Mouse (Mus musculus) splenic B cell, adult 2 months (primary cell): ENCODE measurements around the gene Pgls.

Source experiments
- DNase-seq: peaks from one replicate; pipeline ENCODE4 v3.0.0-alpha.2; 2011; ENCODE audit warnings: low read depth, low spot score
- H3K27me3 ChIP-seq: 2 replicates; pipeline ENCODE4 v1.6.1; 2012; ENCODE audit warnings: mild to moderate bottlenecking, low read length, moderate library complexity, mixed read lengths; ENCODE audit not compliant: control insufficient read depth, poor library complexity, insufficient read depth, severe bottlenecking
- H3K36me3 ChIP-seq: 2 replicates; pipeline ENCODE4 v1.6.1; 2012; ENCODE audit warnings: mild to moderate bottlenecking, low read length, moderate library complexity, mixed read lengths; ENCODE audit not compliant: control insufficient read depth, poor library complexity, insufficient read depth, severe bottlenecking

The Pgls gene

GRCm38 (mm10) chr8:71591471-71592373 lies at the start of gene Pgls:
Gene Pgls (plus strand): TSS chr8:71592176.
- H3K27me3 ChIP-seq = no peaks in the 10 kb centered on the region
- peak; percentile 97 for DNase-seq

GRCm38 (mm10) chr8:71542632-71543343 lies 49.2 kb upstream of the Pgls start, which contains the start of gene Mvb12a:
Gene Mvb12a (plus strand): TSS chr8:71542922.
- peaks cover 7% of the 10 kb centered on the region for H3K36me3 ChIP-seq
- H3K27me3 ChIP-seq = no peaks in the 10 kb centered on the region
- peak; percentile 99 for DNase-seq

More at GRCm38 (mm10) chr8:71591471-71592373, at the start of gene Pgls:
- no peaks in the 10 kb centered on the region for H3K36me3 ChIP-seq

- Histone ChIP-seq H3K36me3 (peaks cover 9% of the 10 kb centered on the region), H3K27me3 (no peaks in the 10 kb centered on the region)
- DNase-seq = no peak
These were observed 48.2 kb upstream of the Pgls start for GRCm38 (mm10) chr8:71543755-71544154.

GRCm38 (mm10) chr8:71545053-71545452 lies 46.9 kb upstream of the Pgls start:
- peaks cover 9% of the 10 kb centered on the region for H3K36me3 ChIP-seq
- H3K27me3 ChIP-seq = no peaks in the 10 kb centered on the region
- no peak for DNase-seq

- Histone ChIP-seq H3K27me3 (no peaks in the 10 kb centered on the region), H3K36me3 (peaks cover 9% of the 10 kb centered on the region)
- no peak for DNase-seq
These were observed 44.4 kb upstream of the Pgls start for GRCm38 (mm10) chr8:71547590-71547989.

- Histone ChIP-seq H3K36me3 (peaks cover 5% of the 10 kb centered on the region), H3K27me3 (no peaks in the 10 kb centered on the region)
- DNase-seq = no peak
These were observed 41.2 kb upstream of the Pgls start for GRCm38 (mm10) chr8:71550754-71551153.

- Histone ChIP-seq H3K27me3 (no peaks in the 10 kb centered on the region), H3K36me3 (peaks cover 1% of the 10 kb centered on the region)
- DNase-seq = no peak
These were observed 39.2 kb upstream of the Pgls start for GRCm38 (mm10) chr8:71552770-71553169.

- Histone ChIP-seq H3K27me3 (no peaks in the 10 kb centered on the region), H3K36me3 (no peaks in the 10 kb centered on the region)
- DNase-seq = no peak
These were observed 38.0 kb upstream of the Pgls start for GRCm38 (mm10) chr8:71554001-71554400.

GRCm38 (mm10) chr8:71554644-71555043 lies 37.3 kb upstream of the Pgls start:
- H3K27me3 ChIP-seq = no peaks in the 10 kb centered on the region
- no peak for DNase-seq
- no peaks in the 10 kb centered on the region for H3K36me3 ChIP-seq

GRCm38 (mm10) chr8:71558071-71558957 lies 33.7 kb upstream of the Pgls start, which contains the start of gene Tmem221:
Gene Tmem221 (minus strand): TSS chr8:71558871.
- DNase-seq = peak; percentile 32
- Histone ChIP-seq H3K27me3 (no peaks in the 10 kb centered on the region), H3K36me3 (no peaks in the 10 kb centered on the region)

- DNase-seq = peak; percentile 86
- no peaks in the 10 kb centered on the region for H3K27me3 ChIP-seq
- no peaks in the 10 kb centered on the region for H3K36me3 ChIP-seq
These were observed 32.9 kb upstream of the Pgls start for GRCm38 (mm10) chr8:71558958-71559690.

- Histone ChIP-seq H3K36me3 (no peaks in the 10 kb centered on the region), H3K27me3 (no peaks in the 10 kb centered on the region)
- DNase-seq = no peak
These were observed 31.9 kb upstream of the Pgls start for GRCm38 (mm10) chr8:71560071-71560470.

GRCm38 (mm10) chr8:71560765-71561164 lies 31.2 kb upstream of the Pgls start:
- Histone ChIP-seq H3K36me3 (no peaks in the 10 kb centered on the region), H3K27me3 (no peaks in the 10 kb centered on the region)
- no peak for DNase-seq

GRCm38 (mm10) chr8:71561401-71561800 lies 30.6 kb upstream of the Pgls start:
- no peaks in the 10 kb centered on the region for H3K27me3 ChIP-seq

More at GRCm38 (mm10) chr8:71561401-71561800, 30.6 kb upstream of the Pgls start:
- H3K36me3 ChIP-seq = no peaks in the 10 kb centered on the region
- DNase-seq = peak; percentile 91
